Mouse (Mus musculus): Measurements from ENCODE around the gene Pskh1.

DNA sequence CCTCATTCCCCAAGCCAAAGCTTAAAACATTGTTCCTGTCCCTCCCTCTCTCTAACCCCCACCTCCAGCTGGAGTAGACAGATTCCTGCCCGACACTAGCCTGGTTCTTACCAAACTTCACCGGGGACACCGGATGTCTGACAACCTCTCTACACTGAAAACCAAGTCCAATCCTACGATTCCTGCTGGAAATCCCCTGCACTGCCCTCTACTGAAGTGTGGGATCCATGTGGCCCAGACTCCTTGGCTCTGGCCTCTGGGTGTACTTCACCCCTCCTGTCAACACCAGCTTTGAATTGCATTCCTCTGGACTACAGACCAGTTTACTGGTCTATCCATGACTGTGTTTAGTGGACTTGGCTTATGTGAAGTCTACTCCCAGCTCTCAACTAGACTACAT is 56.3 kb downstream of the Pskh1 start:
- TF ChIP-seq CTCF (IDR thresholded peaks at IDR 0.05) (no peak), EP300 (IDR thresholded peaks at IDR 0.05) (no peak)

All from lung, postnatal 0 days (tissue).